Mouse (Mus musculus) gastrocnemius, adult 2 months (tissue): Measurements from ENCODE around the gene Tbx10. TPM values are rescaled to one million over a fixed set of nuclear protein-coding genes. Genes with fewer than 3 reads are reported as not detected.

Experiments used
- DNase-seq: peaks from one replicate; pipeline ENCODE4 v3.0.0; 2022
- H3K27ac ChIP-seq: fragments of 200-600 bp; 2 replicates; pipeline ENCODE4 v1.8.1; 2022; ENCODE audit warnings: mild to moderate bottlenecking
- H3K4me3 ChIP-seq: fragments of 200-600 bp; 2 replicates; pipeline ENCODE4 v1.8.1; 2022; ENCODE audit warnings: mild to moderate bottlenecking, moderate library complexity
- CTCF ChIP-seq: fragments of 200-600 bp; IDR thresholded peaks from 2 replicates; pipeline ENCODE4 v1.8.1; 2022; ENCODE audit warnings: antibody characterized with exemption, mild to moderate bottlenecking, moderate library complexity
- intact Hi-C: fragments of 180-260 bp; cut with DNase I; formaldehyde crosslinking; loops from one replicate; pipeline ENCODE4 v1.15.1; 2025
- total RNA-seq, 2 experiments: library from RNA; stranded (reverse); gene quantifications; 2 replicates each; pipeline ENCODE4 v1.2.3; 2021

Tbx10 gene
- total RNA-seq, 2 experiments from 2014 or later: not detected

DNA sequence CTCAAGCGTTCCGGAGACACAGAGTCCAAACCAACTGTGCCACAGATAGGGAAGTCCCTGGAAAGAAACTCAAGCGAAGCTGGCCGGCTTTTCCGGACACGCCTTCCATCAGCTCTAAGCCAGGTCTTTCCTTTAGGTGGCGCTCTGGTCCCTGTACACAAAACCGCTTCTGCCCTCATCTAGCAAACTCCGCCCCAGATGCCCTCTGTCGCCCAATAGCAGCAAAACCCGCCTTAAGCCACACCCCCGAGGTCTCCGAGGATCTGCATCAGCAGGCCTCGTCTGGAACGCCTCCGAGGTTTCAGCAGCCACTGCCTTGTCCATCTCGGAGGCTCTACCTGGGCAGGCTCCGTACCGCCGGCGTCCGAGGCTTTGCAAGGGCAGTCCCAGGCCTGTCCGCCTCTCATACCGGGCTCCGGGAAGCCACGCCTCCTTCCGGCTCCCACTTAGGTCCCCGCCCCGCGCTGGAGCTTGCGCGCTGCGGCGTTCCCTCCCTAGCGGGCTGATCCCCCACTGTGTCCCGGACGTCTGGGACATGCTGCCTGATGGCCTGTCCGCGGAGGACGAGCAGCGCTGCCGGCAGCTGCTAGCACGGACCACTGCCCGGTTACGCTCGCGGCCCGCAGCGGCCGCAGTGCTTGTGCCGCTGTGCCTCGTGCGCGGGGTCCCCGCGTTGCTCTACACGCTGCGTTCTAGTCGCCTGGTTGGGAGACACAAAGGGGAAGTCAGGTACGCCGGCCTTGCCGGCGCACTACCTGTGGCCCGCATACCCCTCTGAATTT lies 7.8 kb downstream of the Tbx10 start, which contains the start of the genes Nudt8 and Gm49405:
TSS of gene Nudt8 (plus strand) at position 462 of the 782 bp plus-strand sequence.
TSS of gene Gm49405 (plus strand) at position 508 of the 782 bp plus-strand sequence.
- intact Hi-C loops: loop anchor here (1.0 kb wide), 1 partner anchor 12 kb away; the partner anchor contains the start of gene Ndufv1
- DNase-seq: peak; percentile 96
- H3K27ac ChIP-seq: peak within 1 kb of the TSS; percentile 94
- TF ChIP-seq CTCF: peak; percentile 81
- H3K4me3 ChIP-seq: peak within 1 kb of the TSS; percentile 78

DNA sequence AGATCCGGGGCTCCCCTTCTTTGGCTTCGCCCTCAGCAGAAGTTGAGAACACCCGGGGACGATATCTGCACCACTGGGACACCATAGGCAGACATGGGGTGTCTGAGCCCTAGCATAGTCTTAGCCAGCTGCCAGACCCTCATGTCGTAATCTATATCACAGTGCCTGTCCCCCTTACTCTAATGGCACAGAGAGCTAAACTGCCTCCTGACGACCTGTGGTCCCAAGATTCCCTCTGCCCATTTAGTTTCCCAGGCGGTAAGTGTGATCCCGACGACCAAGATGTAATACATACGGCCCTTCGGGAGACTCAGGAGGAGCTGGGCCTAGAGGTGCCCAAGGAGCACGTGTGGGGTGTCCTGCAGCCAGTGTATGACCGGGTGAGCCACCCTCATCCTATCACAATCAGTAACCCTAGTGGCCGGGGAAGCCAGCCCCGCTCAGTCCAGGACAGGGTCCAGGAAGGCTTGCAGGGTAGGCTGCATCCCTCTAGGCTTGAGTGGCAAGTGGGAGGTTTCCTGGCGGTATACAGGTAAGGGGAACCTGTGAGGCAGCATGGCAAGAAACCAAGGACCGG lies 8.5 kb downstream of the Tbx10 start:
- DNase-seq: no peak
- intact Hi-C loops: loop anchor here (1.0 kb wide), 1 partner anchor 11 kb away; the partner anchor contains the start of gene Ndufv1
- H3K4me3 ChIP-seq: peak overlapping the region; percentile 78
- peak overlapping the region; percentile 94 for H3K27ac ChIP-seq
- no peak for TF ChIP-seq CTCF

DNA sequence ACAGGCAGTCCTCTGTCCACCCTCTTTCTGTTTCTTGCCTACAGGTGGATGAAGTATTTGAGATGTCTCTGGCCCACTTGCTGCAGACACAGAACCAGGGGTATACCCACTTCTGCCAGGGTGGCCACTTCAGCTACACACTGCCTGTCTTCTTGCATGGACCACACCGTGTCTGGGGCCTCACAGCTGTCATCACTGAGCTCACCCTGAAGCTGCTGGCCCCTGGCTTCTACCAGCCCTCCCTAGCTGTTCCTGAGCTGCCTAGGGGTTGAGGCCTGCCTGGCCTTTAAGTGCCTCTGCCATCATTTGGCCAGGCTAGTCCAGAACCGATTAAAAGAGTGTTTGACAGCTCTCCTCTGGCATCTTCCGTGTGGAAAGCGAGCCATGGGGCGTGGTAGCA lies 9.2 kb downstream of the Tbx10 start:
- no peak overlapping the region for H3K27ac ChIP-seq
- DNase-seq: no peak
- TF ChIP-seq CTCF: no peak
- intact Hi-C loops: no loop called here
- H3K4me3 ChIP-seq: no peak overlapping the region

DNA sequence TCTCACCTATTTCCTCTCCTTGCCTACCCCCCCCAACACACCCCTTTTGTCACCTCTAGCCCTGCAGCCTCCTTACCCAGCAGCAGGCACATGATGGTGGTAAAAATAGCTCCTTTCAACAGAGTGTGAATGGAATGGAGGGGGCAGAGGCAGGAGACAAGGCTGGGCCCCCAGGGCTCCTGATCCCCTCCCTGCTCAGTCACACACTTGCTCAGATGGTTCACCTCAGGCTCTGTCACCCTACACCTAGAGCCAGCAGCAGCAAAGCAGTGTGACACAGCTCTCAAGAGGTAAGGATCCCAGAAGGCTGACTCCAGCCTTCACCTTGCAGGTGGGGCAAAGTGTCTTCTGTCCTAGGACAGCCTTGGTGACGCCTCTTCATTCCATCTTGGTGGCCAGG lies 10.6 kb downstream of the Tbx10 start, which contains the start of gene Doc2g:
TSS of gene Doc2g (plus strand) at position 202 of the 400 bp plus-strand sequence.
- DNase-seq: no peak
- H3K27ac ChIP-seq: no peak within 1 kb of the TSS
- TF ChIP-seq CTCF: no peak
- intact Hi-C loops: no loop called here
- no peak within 1 kb of the TSS for H3K4me3 ChIP-seq

DNA sequence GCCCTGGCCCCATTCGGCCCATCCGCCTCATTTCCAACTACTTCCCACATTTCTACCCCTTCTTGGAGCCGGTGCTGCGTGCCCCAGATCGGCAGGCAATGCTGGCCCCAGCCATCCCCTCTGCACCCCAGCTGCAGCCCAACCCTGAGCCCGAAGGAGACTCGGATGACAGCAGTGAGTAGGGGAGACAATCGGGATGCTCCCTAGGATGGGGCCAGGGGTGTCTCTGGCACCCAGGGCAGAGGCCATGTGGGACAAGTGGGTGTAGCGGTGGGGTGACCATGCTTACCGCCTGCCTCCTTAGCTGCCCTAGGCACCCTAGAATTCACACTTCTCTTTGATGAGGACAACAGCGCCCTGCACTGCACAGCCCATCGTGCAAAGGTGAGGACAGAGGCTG lies 11.1 kb downstream of the Tbx10 start:
- Histone ChIP-seq H3K4me3 (no peak overlapping the region), H3K27ac (no peak overlapping the region)
- TF ChIP-seq CTCF: no peak
- DNase-seq: no peak
- intact Hi-C loops: no loop called here

DNA sequence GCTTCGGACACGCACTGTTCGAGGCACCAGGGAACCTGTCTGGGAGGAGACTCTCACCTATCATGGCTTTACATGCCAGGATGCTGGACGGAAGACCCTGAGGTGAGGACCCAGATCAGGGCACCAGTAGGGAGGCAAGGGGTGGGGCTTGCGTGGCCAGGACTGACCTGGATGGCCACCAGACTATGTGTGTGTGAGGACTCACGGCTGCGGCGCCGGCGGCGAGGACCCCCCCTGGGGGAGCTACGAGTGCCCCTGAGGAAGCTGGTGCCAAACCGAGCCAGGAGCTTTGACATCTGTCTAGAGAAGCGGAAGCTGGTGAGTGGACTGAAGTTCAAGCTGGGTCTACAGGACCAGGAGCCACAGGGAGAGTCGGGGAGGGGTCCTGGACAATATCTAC lies 11.8 kb downstream of the Tbx10 start:
- TF ChIP-seq CTCF: no peak
- intact Hi-C loops: no loop called here
- Histone ChIP-seq H3K27ac (no peak overlapping the region), H3K4me3 (no peak overlapping the region)
- DNase-seq: peak; percentile 20

DNA sequence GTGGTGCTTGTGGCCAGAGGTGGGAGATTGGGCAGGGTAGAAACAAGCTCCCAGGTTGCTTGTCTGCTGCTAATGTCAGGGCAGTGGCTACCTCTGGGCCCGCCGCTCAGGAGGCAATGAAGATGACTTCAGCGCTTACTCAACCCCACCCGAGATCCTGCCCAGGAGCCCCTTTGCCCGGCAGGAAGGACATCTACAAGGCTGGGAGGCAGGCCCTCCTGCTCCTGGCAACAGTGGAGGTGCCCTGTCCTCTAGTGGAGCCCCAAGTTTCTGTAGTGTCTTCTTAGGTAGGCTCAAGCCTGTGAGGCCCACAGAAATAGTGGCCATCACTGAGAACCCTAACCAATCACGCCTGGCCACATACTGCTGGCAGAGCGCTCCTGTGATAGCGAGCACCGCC lies 12.5 kb downstream of the Tbx10 start:
- TF ChIP-seq CTCF: no peak
- H3K4me3 ChIP-seq: no peak overlapping the region
- intact Hi-C loops: no loop called here
- no peak overlapping the region for H3K27ac ChIP-seq
- no peak for DNase-seq

DNA sequence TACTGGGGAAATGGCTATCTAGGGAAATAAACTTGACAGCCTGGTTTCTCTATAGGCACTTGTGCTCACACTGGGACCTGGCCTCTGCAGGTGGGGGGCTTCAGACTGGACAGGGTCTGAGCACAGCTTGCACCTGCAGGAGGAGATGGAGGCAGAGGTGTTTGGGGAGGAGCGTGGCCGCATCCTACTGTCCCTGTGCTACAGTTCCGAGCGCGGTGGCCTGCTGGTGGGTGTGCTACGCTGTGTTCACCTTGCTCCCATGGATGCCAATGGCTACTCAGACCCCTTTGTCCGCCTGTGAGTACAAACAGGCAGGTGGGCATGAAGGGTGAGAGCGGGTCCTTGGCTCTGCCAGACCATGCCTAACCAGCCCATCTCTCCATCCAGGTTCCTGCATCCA lies 13.4 kb downstream of the Tbx10 start:
- intact Hi-C loops: no loop called here
- no peak for DNase-seq
- Histone ChIP-seq H3K4me3 (no peak overlapping the region), H3K27ac (no peak overlapping the region)
- no peak for TF ChIP-seq CTCF

DNA sequence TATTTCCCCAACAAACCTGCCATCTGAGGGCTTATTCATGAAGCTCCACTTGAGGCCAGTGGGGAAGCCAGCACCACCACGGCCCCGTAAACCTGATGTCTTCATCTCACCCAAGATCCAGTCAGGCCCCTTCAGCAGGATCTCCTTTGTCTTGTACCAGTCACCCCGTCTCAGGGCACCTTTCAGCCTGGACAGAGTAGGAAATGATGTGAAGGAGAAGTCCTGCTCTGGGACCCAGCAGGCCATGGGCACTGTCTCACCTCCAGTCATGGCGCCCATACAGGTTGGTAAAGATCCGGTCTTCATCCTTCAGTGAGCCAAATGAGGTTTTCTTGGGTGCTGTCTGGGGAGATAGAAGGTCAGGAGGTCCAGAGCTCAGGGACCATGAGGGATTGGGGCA lies 18.5 kb downstream of the Tbx10 start:
- no peak for DNase-seq
- Histone ChIP-seq H3K27ac (0 out of 2 replicates have a peak overlapping the region, but pooled peaks have one; percentile 13), H3K4me3 (peak overlapping the region; percentile 99)
- no peak for TF ChIP-seq CTCF
- intact Hi-C loops: no loop called here

DNA sequence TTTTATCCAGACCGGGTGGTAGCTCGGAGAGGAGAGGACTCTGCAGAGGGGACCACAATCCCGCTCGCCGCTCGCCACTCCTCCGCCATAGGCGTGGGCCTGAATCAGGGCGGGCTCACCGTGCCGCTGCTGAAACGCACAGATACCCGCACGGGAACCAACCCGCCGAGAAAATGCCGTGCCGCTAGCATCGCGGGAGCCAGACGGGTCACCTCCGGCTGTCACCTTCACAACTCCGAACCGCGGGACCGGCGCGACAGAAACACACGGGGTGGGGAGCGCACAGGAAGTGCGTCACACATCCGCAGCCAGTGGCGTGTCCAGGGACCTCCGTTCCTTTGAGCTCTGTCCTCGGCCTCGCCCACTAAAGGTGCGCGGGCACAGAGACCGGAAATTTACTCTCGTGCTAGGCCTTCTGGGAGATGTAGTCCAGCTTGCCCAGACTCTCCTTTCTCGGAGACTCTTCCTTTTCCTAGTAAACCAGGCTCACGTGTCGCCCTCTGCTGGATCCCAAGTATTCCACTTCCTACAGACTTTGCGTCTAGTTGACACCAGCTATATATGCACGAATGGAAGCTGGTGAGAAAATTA lies 20.0 kb downstream of the Tbx10 start, which contains the start of gene Ndufv1:
TSS of gene Ndufv1 (minus strand) at position 375 of the 591 bp plus-strand sequence.
- H3K27ac ChIP-seq: peak within 1 kb of the TSS; percentile 99
- TF ChIP-seq CTCF: peak; percentile 86
- peak; percentile 97 for DNase-seq
- H3K4me3 ChIP-seq: peak within 1 kb of the TSS; percentile 99
- intact Hi-C loops: loop anchor here (1.0 to 2.0 kb wide), 2 partner anchors 12 to 66 kb away; partner anchors contain the start of genes Gm49405 and Nudt8

DNA sequence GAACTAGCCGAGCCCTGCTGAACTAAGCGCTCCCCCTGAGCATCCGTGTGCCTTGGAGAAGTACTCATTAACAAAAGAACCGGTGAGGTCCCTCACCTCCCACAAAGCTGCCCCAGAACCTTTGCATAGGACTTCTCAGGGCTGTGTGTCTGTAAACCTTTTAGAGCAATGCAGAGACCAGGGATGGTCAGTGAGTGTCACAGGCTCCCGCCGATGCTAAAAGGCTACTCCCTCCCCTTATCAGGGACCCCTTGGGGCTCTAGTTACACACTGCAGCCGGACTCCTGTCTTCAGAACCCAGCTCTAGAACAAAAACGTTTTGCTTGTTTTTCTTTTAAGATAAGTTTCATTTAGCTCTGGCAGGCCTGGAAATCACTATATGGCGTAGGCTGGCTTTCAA lies 20.5 kb downstream of the Tbx10 start:
- no peak for DNase-seq
- Histone ChIP-seq H3K27ac (peak overlapping the region; percentile 81), H3K4me3 (peak overlapping the region; percentile 99)
- intact Hi-C loops: loop anchor here (2.0 kb wide), 1 partner anchor 66 kb away; no protein-coding TSS in a partner anchor
- TF ChIP-seq CTCF: no peak

DNA sequence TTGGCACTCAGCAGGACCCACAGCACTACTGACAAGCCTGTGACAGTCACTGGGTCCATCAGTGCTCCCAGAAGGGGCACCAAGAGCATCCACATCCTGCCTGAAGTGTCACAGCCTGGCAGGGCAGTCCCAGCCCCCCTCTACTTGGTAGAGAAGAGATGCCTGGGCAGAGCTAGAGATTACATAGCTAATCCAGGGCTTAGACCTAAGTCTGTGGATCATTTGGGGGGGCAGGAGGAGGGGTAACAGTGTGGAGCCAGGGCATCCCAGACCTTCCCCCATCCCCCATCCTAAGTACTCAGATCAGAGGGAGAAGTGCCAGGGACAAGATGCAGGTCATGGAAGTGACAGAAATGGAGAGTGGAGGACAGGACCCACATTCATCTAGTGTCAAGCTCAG lies 22.2 kb downstream of the Tbx10 start:
- DNase-seq: no peak
- H3K4me3 ChIP-seq: no peak overlapping the region
- intact Hi-C loops: loop anchor here (5.0 kb wide), 2 partner anchors 82 to 212 kb away; partner anchors contain the start of genes Cdk2ap2 and Pitpnm1
- TF ChIP-seq CTCF: no peak
- no peak overlapping the region for H3K27ac ChIP-seq
